Mouse (Mus musculus): ENCODE data around the gene Rec8.

Gene Rec8

GRCm38 (mm10) chr14:55592226-55592625, 25.6 kb upstream of the Rec8 start:
- DNase-seq (ENCODE audit: low spot score), result no peak

- no peak for DNase-seq (ENCODE audit: low spot score)
Measured at GRCm38 (mm10) chr14:55596036-55596690, 21.7 kb upstream of the Rec8 start.

- DNase-seq (ENCODE audit: low spot score), result no peak
Measured at GRCm38 (mm10) chr14:55598521-55599390, 19.1 kb upstream of the Rec8 start.

GRCm38 (mm10) chr14:55603271-55603632, 14.6 kb upstream of the Rec8 start, which contains the start of gene Irf9:
Irf9 (plus strand) TSS chr14:55603571.
- DNase-seq (ENCODE audit: low spot score), result no peak

GRCm38 (mm10) chr14:55603633-55604576, 13.9 kb upstream of the Rec8 start:
- DNase-seq (ENCODE audit: low spot score), result peak; percentile 78

GRCm38 (mm10) chr14:55604823-55605222, 13.0 kb upstream of the Rec8 start:
- DNase-seq (ENCODE audit: low spot score), result no peak

GRCm38 (mm10) chr14:55605743-55606459, 11.9 kb upstream of the Rec8 start:
- no peak for DNase-seq (ENCODE audit: low spot score)

- no peak for DNase-seq (ENCODE audit: low spot score)
Measured at GRCm38 (mm10) chr14:55608339-55608738, 9.5 kb upstream of the Rec8 start.

- no peak for DNase-seq (ENCODE audit: low spot score)
Measured at GRCm38 (mm10) chr14:55613346-55613745, 4.5 kb upstream of the Rec8 start.

- no peak for DNase-seq (ENCODE audit: low spot score)
Measured at GRCm38 (mm10) chr14:55614565-55615178, 3.2 kb upstream of the Rec8 start.

- no peak for DNase-seq (ENCODE audit: low spot score)
Measured at GRCm38 (mm10) chr14:55615876-55616275, 2.0 kb upstream of the Rec8 start.

- DNase-seq (ENCODE audit: low spot score), result no peak
Measured at GRCm38 (mm10) chr14:55616844-55617243, 993 bp upstream of the Rec8 start.

- no peak for DNase-seq (ENCODE audit: low spot score)
Measured at GRCm38 (mm10) chr14:55618486-55619195, 804 bp downstream of the Rec8 start.

GRCm38 (mm10) chr14:55628077-55628827, 10.4 kb downstream of the Rec8 start:
- no peak for DNase-seq (ENCODE audit: low spot score)

- no peak for DNase-seq (ENCODE audit: low spot score)
Measured at GRCm38 (mm10) chr14:55629312-55629711, 11.5 kb downstream of the Rec8 start.

- DNase-seq (ENCODE audit: low spot score), result no peak
Measured at GRCm38 (mm10) chr14:55634874-55635522, 17.2 kb downstream of the Rec8 start.

GRCm38 (mm10) chr14:55635523-55636007, 17.7 kb downstream of the Rec8 start, which contains the start of gene Ipo4:
Ipo4 (minus strand) TSS chr14:55635957.
- DNase-seq (ENCODE audit: low spot score), result peak; percentile 33

GRCm38 (mm10) chr14:55637795-55638194, 20.0 kb downstream of the Rec8 start, which contains the start of gene Gm49378:
Gm49378 (minus strand) TSS chr14:55637895.
- no peak for DNase-seq (ENCODE audit: low spot score)

- DNase-seq (ENCODE audit: low spot score), result no peak
Measured at GRCm38 (mm10) chr14:55640816-55641215, 23.0 kb downstream of the Rec8 start.

Measured in ovary, postnatal 10 days (tissue).